Mouse (Mus musculus) heart, postnatal 25 days (tissue): Measurements from ENCODE around the gene Tmem62. TPM values are rescaled to one million over a fixed set of nuclear protein-coding genes. Genes with fewer than 3 reads are reported as not detected.

Experiments used
- DNase-seq: peaks from one replicate; pipeline ENCODE4 v3.0.0; 2022; ENCODE audit warnings: low spot score
- intact Hi-C: fragments of 180-260 bp; cut with DNase I; formaldehyde crosslinking; loops from one replicate; pipeline ENCODE4 v1.15.1; 2025
- microRNA-seq: library from miRNA; unstranded; fragments of <30 nt; microRNA quantifications from one replicate; pipeline ENCODE4 v1.2.0, GENCODE M21; 2022
- total RNA-seq, 2 experiments: library from RNA; stranded (reverse); gene quantifications; 2 replicates each; pipeline ENCODE4 v1.2.3; 2021

Gene Tmem62
- total RNA-seq, 2 experiments from 2014 or later = 3.5 to 4.9 TPM

DNA sequence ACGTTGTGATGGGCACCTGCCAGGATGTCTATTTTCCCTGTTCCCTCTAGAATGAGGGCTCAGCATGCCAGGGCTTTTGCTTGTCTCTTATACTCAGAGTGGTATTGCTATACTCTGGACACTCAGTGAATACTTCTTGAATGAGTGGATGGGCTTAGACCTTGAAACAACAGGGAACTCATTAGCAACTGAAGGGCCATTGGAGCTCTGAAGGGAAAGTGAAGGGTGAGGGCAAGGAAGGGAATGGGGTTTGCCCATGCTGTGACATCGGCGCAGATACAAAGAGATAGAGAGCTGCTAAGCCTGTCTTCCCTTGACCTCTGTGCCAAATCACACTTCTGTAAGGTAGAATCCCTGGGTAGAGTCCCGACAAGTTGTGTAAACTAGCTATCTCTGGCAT lies 68.8 kb downstream of the Tmem62 start:
- intact Hi-C loops = loop anchor here (10.0 kb wide), 1 partner anchor 349 kb away; no protein-coding TSS in a partner anchor
- DNase-seq = no peak

DNA sequence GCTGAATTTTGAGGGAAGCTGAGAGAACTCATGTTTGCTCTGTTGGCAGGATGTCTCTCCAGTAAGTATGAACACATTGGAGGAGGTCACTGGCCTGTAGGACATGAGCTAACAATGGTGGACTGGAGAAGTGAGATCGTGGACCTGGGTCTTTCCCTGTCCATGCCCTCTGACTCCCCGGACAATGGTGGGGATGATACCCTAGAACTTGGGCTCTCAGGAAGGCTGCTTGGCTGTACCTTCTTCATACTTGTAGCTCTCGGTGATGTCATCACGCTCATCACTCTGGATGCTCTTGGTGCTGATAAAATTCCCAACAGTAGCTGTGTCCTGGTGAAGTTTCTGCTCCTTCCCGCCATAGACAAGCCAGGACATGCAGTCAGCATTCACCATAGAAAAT lies 75.4 kb downstream of the Tmem62 start:
- intact Hi-C loops = no loop called here
- no peak for DNase-seq

DNA sequence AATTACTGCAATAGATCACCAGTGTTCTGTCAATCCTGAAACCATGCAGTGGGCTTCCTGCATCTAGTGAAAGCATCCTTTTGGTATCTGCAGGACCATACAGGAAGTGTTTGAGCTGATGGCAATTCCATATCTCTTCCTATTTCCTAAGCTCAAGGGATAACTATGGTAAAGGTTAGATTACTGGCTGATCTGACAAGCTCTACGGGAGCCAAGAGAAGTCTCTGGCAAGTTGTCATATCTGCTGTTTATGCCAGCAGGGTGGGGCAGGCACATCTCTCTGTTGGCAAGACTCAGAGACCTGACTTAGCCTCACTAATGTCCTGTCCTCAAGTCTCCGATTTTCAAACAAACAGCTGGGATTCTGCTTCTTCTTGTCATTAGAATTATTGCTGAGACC lies 77.2 kb downstream of the Tmem62 start:
- intact Hi-C loops = no loop called here
- DNase-seq = no peak

DNA sequence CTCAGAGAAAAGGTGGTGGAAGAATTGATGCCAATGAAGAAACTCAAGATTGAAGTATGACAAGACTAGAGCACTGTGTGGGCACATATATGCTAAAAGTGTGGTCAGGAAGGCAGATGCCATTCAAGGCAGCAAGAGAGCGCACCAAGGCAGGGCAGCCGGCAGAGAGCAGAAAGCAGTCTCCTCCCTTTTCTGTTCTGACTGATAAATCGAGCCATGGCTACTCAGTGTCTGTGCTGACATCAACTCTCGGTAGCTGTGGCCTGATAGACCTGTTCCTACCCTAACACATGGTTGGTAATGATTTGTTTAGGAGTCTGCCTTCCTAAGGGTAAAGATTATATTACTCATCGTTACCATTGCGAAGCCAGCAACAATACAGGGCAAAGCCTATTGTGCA lies 79.1 kb downstream of the Tmem62 start:
- no peak for DNase-seq
- intact Hi-C loops = no loop called here

Small RNA genes within 50 kb of the gene (microRNA-seq; reads per million reads assigned to microRNA genes)
- gene Gm44325 = not detected

Other genes with a start within 250 kb of the Tmem62 start
- 10 to 100 TPM; 10.5 to 11.1 TPM for gene Cdan1, start 126.9 kb upstream of the Tmem62 start, total RNA-seq
- 10 to 100 TPM; 12.4 to 15.4 TPM for gene Ttbk2, start 126.4 kb upstream of the Tmem62 start, total RNA-seq
- 10 to 100 TPM; 21.6 to 22.1 TPM for gene Ubr1, start 6.3 kb upstream of the Tmem62 start, total RNA-seq
- 10 to 100 TPM; 27.9 to 33.7 TPM for gene Ccndbp1, start 31.4 kb downstream of the Tmem62 start, total RNA-seq
- gene Epb42, start 60.1 kb downstream of the Tmem62 start, total RNA-seq = under 1 TPM; 0.21 to 0.95 TPM
- gene Tgm5, start 108.8 kb downstream of the Tmem62 start, total RNA-seq = not detected
- not detected for gene Tgm7, start 132.8 kb downstream of the Tmem62 start, total RNA-seq
- 1 to 10 TPM; 8.0 to 9.9 TPM for gene Adal, start 163.4 kb downstream of the Tmem62 start, total RNA-seq
- 1 to 10 TPM; 9.5 to 9.7 TPM for gene Lcmt2, start 163.6 kb downstream of the Tmem62 start, total RNA-seq
- gene Tubgcp4, start 193.6 kb downstream of the Tmem62 start, total RNA-seq = 10 to 100 TPM; 11.4 to 17.6 TPM
- 1 to 10 TPM; 6.6 to 8.2 TPM for gene Zscan29, start 194.1 kb downstream of the Tmem62 start, total RNA-seq